ENCODE assay signal across 8 mouse cellular contexts in the genomic region with DNA sequence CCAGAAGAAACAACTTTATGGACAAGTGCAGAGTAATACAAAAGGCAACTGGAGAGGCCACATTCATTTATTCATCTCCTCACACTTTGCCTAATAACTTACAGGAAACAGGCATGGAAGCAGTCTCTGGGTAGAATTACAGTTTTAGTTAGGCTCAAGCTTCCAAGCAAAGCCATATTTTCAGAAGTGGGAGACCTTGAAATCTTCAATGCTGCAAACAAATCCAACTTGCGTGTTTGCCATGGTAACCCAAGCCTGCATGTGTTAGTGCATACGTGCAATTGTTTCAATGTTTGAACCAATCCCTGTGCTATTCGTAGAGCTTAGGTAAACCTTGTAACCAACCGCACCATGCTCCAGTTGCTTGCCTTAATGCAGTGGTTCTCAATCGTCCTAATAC.
DNase-seq lines count a peak whose midpoint lies in the region; ATAC-seq lines count a peak whose summit lies in the region.

No protein-coding gene starts in this region.

- peaks cover 5% of the 10 kb centered on the region; the same call in 1 of the 2 replicates for H3K4me1 ChIP-seq in heart, embryonic 10.5 days
- H3K4me1 ChIP-seq in forebrain, embryonic 15.5 days = peaks cover 16% of the 10 kb centered on the region
- peaks cover 10% of the 10 kb centered on the region; the same call in 1 of the 2 replicates for H3K4me1 ChIP-seq in liver, embryonic 15.5 days (replicated peaks)
- peaks cover 6% of the 10 kb centered on the region for H3K4me1 ChIP-seq in stomach, embryonic 16.5 days (ENCODE audit: control insufficient read depth, insufficient read depth, low read length)

- peak; percentile 20 for ATAC-seq in forebrain, embryonic 15.5 days (replicated peaks)
- ATAC-seq in liver, embryonic 15.5 days (ENCODE audit: insufficient read depth) = no peak
- no peak; the same call in 1 of the 2 replicates for ATAC-seq in stomach, embryonic 16.5 days (ENCODE audit: insufficient read depth, low FRiP score)

- H3K4me3 ChIP-seq in heart, embryonic 10.5 days = peak overlapping the region; percentile 64
- H3K4me3 ChIP-seq in forebrain, embryonic 15.5 days = peak overlapping the region; percentile 61
- H3K4me3 ChIP-seq in liver, embryonic 15.5 days (replicated peaks) = peak overlapping the region; percentile 59
- H3K4me3 ChIP-seq in stomach, embryonic 16.5 days (replicated peaks; ENCODE audit: low read length) = peak overlapping the region; percentile 49

- peak overlapping the region; percentile 64 for H3K27ac ChIP-seq in heart, embryonic 10.5 days
- peak overlapping the region; percentile 99 for H3K27ac ChIP-seq in forebrain, embryonic 15.5 days (replicated peaks)
- no peak overlapping the region for H3K27ac ChIP-seq in liver, embryonic 15.5 days (replicated peaks)
- H3K27ac ChIP-seq in stomach, embryonic 16.5 days (ENCODE audit: low read length) = peak overlapping the region; percentile 78

- H3K36me3 ChIP-seq in heart, embryonic 10.5 days = no peaks in the 10 kb centered on the region
- no peaks in the 10 kb centered on the region for H3K36me3 ChIP-seq in forebrain, embryonic 15.5 days
- no peaks in the 10 kb centered on the region for H3K36me3 ChIP-seq in liver, embryonic 15.5 days (replicated peaks)
- no peaks in the 10 kb centered on the region for H3K36me3 ChIP-seq in stomach, embryonic 16.5 days (ENCODE audit: control insufficient read depth, insufficient read depth, low read length)

- intact Hi-C loops in heart, postnatal 14 days (cut with DNase I) = no loop called here

- no peaks in the 10 kb centered on the region for H3K27me3 ChIP-seq in heart, embryonic 10.5 days (ENCODE audit: insufficient read depth, poor library complexity, severe bottlenecking)
- H3K27me3 ChIP-seq in forebrain, embryonic 15.5 days = no peaks in the 10 kb centered on the region
- H3K27me3 ChIP-seq in liver, embryonic 15.5 days = no peaks in the 10 kb centered on the region
- H3K27me3 ChIP-seq in stomach, embryonic 16.5 days (ENCODE audit: control insufficient read depth, insufficient read depth, low read length) = no peaks in the 10 kb centered on the region

- 57% methylated on average over 5 of the region's 5 CpGs for WGBS in heart, embryonic 10.5 days
- 24% methylated on average over 5 of the region's 5 CpGs for WGBS in forebrain, embryonic 15.5 days
- WGBS in liver, embryonic 15.5 days (ENCODE audit: insufficient replicate concordance) = 36% methylated on average over 5 of the region's 5 CpGs
- 27% methylated on average over 5 of the region's 5 CpGs for WGBS in stomach, embryonic 16.5 days

- no peak for DNase-seq in heart, embryonic 10.5 days (ENCODE audit: low spot score)
- DNase-seq in heart, postnatal 14 days = no peak
- peak; percentile 72 for DNase-seq in CD4-positive, CD25-positive, alpha-beta regulatory T cell, adult 2 months (ENCODE audit: low read depth, low spot score)
- DNase-seq in thymus, postnatal 14 days = no peak
- DNase-seq in gastrocnemius, adult 8-10 months (ENCODE audit: low spot score in 2 of 2) = no peak

- H3K4me2 ChIP-seq in forebrain, embryonic 15.5 days (replicated peaks) = peak overlapping the region; percentile 60
- peak overlapping the region; percentile 66 for H3K4me2 ChIP-seq in liver, embryonic 15.5 days
- peak overlapping the region; percentile 68 for H3K4me2 ChIP-seq in stomach, embryonic 16.5 days (ENCODE audit: low read depth, low read length)

- H3K9ac ChIP-seq in forebrain, embryonic 15.5 days (replicated peaks) = peak overlapping the region; percentile 37
- H3K9ac ChIP-seq in liver, embryonic 15.5 days = no peak overlapping the region
- H3K9ac ChIP-seq in stomach, embryonic 16.5 days (ENCODE audit: low read length) = peak overlapping the region; percentile 70

- no peaks in the 10 kb centered on the region for H3K9me3 ChIP-seq in heart, embryonic 10.5 days
- H3K9me3 ChIP-seq in forebrain, embryonic 15.5 days = no peaks in the 10 kb centered on the region
- no peaks in the 10 kb centered on the region for H3K9me3 ChIP-seq in liver, embryonic 15.5 days (replicated peaks)
- H3K9me3 ChIP-seq in stomach, embryonic 16.5 days (replicated peaks; ENCODE audit: control insufficient read depth, low read length) = no peaks in the 10 kb centered on the region
